Mouse (Mus musculus) intestine, postnatal 0 days (tissue): ENCODE results near the gene Ccdc117. TPM values are rescaled to one million over a fixed set of nuclear protein-coding genes. Genes with fewer than 3 reads are reported as not detected.
"Not testable (repeated sequence)": the region's sequence is repeated elsewhere in the genome, so short reads cannot be mapped to it uniquely, and the experiment has no call there.

Source experiments
- ATAC-seq: fragments of 200-750 bp; cut with Nextera tagmentation; 2 replicates; pipeline ENCODE4 v1.8.0; 2017; ENCODE audit warnings: mild to moderate bottlenecking, moderate TSS enrichment, moderate library complexity
- H3K27ac ChIP-seq: fragments of 300-500 bp; sonication (generic); 2 replicates; pipeline ENCODE4 v1.5.1; 2014; ENCODE audit warnings: mild to moderate bottlenecking, low read depth, low read length, moderate library complexity
- H3K27me3 ChIP-seq: fragments of 300-500 bp; sonication (generic); replicated peaks from 2 replicates; pipeline ENCODE4 v1.6.1; 2014; ENCODE audit warnings: low read length, mixed read lengths; ENCODE audit not compliant: control insufficient read depth, insufficient read depth
- H3K36me3 ChIP-seq: fragments of 300-500 bp; sonication (generic); 2 replicates; pipeline ENCODE4 v1.6.1; 2014; ENCODE audit warnings: mild to moderate bottlenecking, moderate library complexity; ENCODE audit not compliant: control insufficient read depth, insufficient read depth
- H3K4me1 ChIP-seq: fragments of 300-500 bp; sonication (generic); replicated peaks from 2 replicates; pipeline ENCODE4 v1.6.1; 2014; ENCODE audit warnings: antibody characterized with exemption, low read length, mixed read lengths; ENCODE audit not compliant: control insufficient read depth, insufficient read depth
- H3K4me2 ChIP-seq: fragments of 300-500 bp; sonication (generic); replicated peaks from 2 replicates; pipeline ENCODE4 v1.6.1; 2014; ENCODE audit warnings: low read depth, mild to moderate bottlenecking, moderate library complexity
- H3K4me3 ChIP-seq: fragments of 300-500 bp; sonication (generic); 2 replicates; pipeline ENCODE4 v1.5.1; 2014; ENCODE audit warnings: low read depth, low read length
- H3K9ac ChIP-seq: fragments of 300-500 bp; sonication (generic); 2 replicates; pipeline ENCODE4 v1.6.1; 2014; ENCODE audit warnings: mild to moderate bottlenecking, low read depth, low read length
- H3K9me3 ChIP-seq: fragments of 300-500 bp; sonication (generic); 2 replicates; pipeline ENCODE4 v1.6.1; 2016; ENCODE audit warnings: mixed run types; ENCODE audit not compliant: control insufficient read depth
- CTCF ChIP-seq: sonication (generic); IDR thresholded peaks from 2 replicates; pipeline ENCODE4 v1.5.1; 2016; ENCODE audit warnings: low read depth, mild to moderate bottlenecking, control low read depth, antibody characterized with exemption, moderate library complexity
- WGBS: fragments of 180-500 bp; shearing (Covaris S2); extraction: QIAGEN DNeasy Blood & Tissue Kit; methylation state at CpG from one replicate; pipeline ENCODE4 v1.1.7; 2014; 5-methylcytosine and 5-hydroxymethylcytosine counted together
- polyA plus RNA-seq: library from polyadenylated mRNA; unstranded; fragments of >200 nt; fragmentation: Nextera tagmentation; extraction: Ambion mirVana; gene quantifications from 2 replicates; pipeline ENCODE4 v1.2.1, GENCODE M21; 2015

Gene Ccdc117
- polyA plus RNA-seq, 1 experiment from 2014 or later: 6.3 TPM

- ATAC-seq: no peak
- Histone ChIP-seq H3K9ac (no peak overlapping the region), H3K4me2 (no peak overlapping the region), H3K4me1 (no peaks in the 10 kb centered on the region), H3K27me3 (no peaks in the 10 kb centered on the region), H3K27ac (no peak overlapping the region), H3K4me3 (no peak overlapping the region), H3K9me3 (0 out of 2 replicates have a peak, but pooled peaks cover 3% of the 10 kb centered on the region), H3K36me3 (no peaks in the 10 kb centered on the region)
- no peak for TF ChIP-seq CTCF
- 59% methylated on average over 1 of the region's 1 CpGs for WGBS
These were observed 9.9 kb upstream of the Ccdc117 start for GRCm38 (mm10) chr11:5551931-5552330.

- H3K27me3 ChIP-seq: no peaks in the 10 kb centered on the region
- H3K36me3 ChIP-seq: no peaks in the 10 kb centered on the region
- H3K4me3 ChIP-seq: no peak overlapping the region
- ATAC-seq: no peak
- H3K27ac ChIP-seq: no peak overlapping the region
- 0 out of 2 replicates have a peak, but pooled peaks cover 3% of the 10 kb centered on the region for H3K9me3 ChIP-seq
- no peaks in the 10 kb centered on the region for H3K4me1 ChIP-seq
- no peak overlapping the region for H3K9ac ChIP-seq
- TF ChIP-seq CTCF: no peak
- H3K4me2 ChIP-seq: no peak overlapping the region
- 88% methylated on average over 5 of the region's 5 CpGs for WGBS
These were observed 9.4 kb upstream of the Ccdc117 start for GRCm38 (mm10) chr11:5551430-5551829.

GRCm38 (mm10) chr11:5546693-5547092 is 4.7 kb upstream of the Ccdc117 start:
- 78% methylated on average over 3 of the region's 3 CpGs for WGBS
- no peak for TF ChIP-seq CTCF
- ATAC-seq: no peak

GRCm38 (mm10) chr11:5545457-5545856 is 3.5 kb upstream of the Ccdc117 start:
- Histone ChIP-seq H3K27me3 (no peaks in the 10 kb centered on the region), H3K9ac (no peak overlapping the region), H3K9me3 (0 out of 2 replicates have a peak, but pooled peaks cover 3% of the 10 kb centered on the region), H3K4me1 (peaks cover 3% of the 10 kb centered on the region; the same call in 1 of the 2 replicates), H3K4me2 (no peak overlapping the region), H3K4me3 (no peak overlapping the region), H3K27ac (no peak overlapping the region), H3K36me3 (no peaks in the 10 kb centered on the region)
- no peak for ATAC-seq
- WGBS: 83% methylated on average over 4 of the region's 4 CpGs
- TF ChIP-seq CTCF: no peak

More at GRCm38 (mm10) chr11:5546693-5547092, 4.7 kb upstream of the Ccdc117 start:
- Histone ChIP-seq H3K36me3 (no peaks in the 10 kb centered on the region), H3K9ac (no peak overlapping the region), H3K4me3 (no peak overlapping the region), H3K27me3 (no peaks in the 10 kb centered on the region), H3K4me1 (0 out of 2 replicates have a peak, but pooled peaks cover 3% of the 10 kb centered on the region), H3K4me2 (no peak overlapping the region), H3K27ac (no peak overlapping the region), H3K9me3 (0 out of 2 replicates have a peak, but pooled peaks cover 3% of the 10 kb centered on the region)

- ATAC-seq, H3K4me3 ChIP-seq, H3K27me3 ChIP-seq, H3K27ac ChIP-seq, H3K4me1 ChIP-seq, H3K4me2 ChIP-seq, H3K36me3 ChIP-seq, H3K9ac ChIP-seq, H3K9me3 ChIP-seq: not testable (repeated sequence)
- WGBS: 83% methylated on average over 1 of the region's 1 CpGs
These were observed 2.7 kb upstream of the Ccdc117 start for GRCm38 (mm10) chr11:5544709-5545108.

GRCm38 (mm10) chr11:5543281-5543680 is 1.3 kb upstream of the Ccdc117 start:
- no peaks in the 10 kb centered on the region for H3K9me3 ChIP-seq
- 78% methylated on average over 1 of the region's 1 CpGs for WGBS
- H3K4me3 ChIP-seq: no peak overlapping the region
- H3K4me2 ChIP-seq: no peak overlapping the region
- no peak for ATAC-seq
- H3K27me3 ChIP-seq: no peaks in the 10 kb centered on the region
- peaks cover 3% of the 10 kb centered on the region; the same call in 1 of the 2 replicates for H3K4me1 ChIP-seq
- H3K9ac ChIP-seq: no peak overlapping the region
- no peak overlapping the region for H3K27ac ChIP-seq
- 0 out of 2 replicates have a peak, but pooled peaks cover 4% of the 10 kb centered on the region for H3K36me3 ChIP-seq
- TF ChIP-seq CTCF: no peak
